ENCODE assay signal across 9 mouse cellular contexts in genomic region chr11:100628862-100629352, GRCm38 (mm10). TPM values are rescaled to one million over a fixed set of nuclear protein-coding genes. Genes with fewer than 3 reads are reported as not detected.
DNase-seq lines count a peak whose midpoint lies in the region; ATAC-seq lines count a peak whose summit lies in the region.
"Had no signal": no experiment of that assay in that cellular context is flagged by ENCODE, and none has a peak within 500 bp of the region (broad histone marks: within the 10 kb centered on the region; RNA-seq: fewer than 3 reads in every experiment).

No protein-coding gene starts in this region.

- no peaks in the 10 kb centered on the region for H3K9me3 ChIP-seq in forebrain, embryonic 13.5 days (replicated peaks)
- no peaks in the 10 kb centered on the region for H3K9me3 ChIP-seq in forebrain, embryonic 11.5 days (ENCODE audit: control insufficient read depth, low read length)

- peaks cover 29% of the 10 kb centered on the region for H3K36me3 ChIP-seq in forebrain, embryonic 13.5 days (ENCODE audit: poor library complexity, severe bottlenecking)
- no peaks in the 10 kb centered on the region; the same call in 1 of the 2 replicates for H3K36me3 ChIP-seq in forebrain, embryonic 11.5 days (ENCODE audit: control insufficient read depth, insufficient read depth, low read length)

- H3K9ac ChIP-seq in forebrain, embryonic 13.5 days = peak overlapping the region; percentile 50
- no peak overlapping the region for H3K9ac ChIP-seq in forebrain, embryonic 11.5 days (ENCODE audit: low read length)

- H3K4me3 ChIP-seq in forebrain, embryonic 13.5 days = no peak overlapping the region
- H3K4me3 ChIP-seq in forebrain, embryonic 11.5 days (ENCODE audit: low read depth, low read length) = no peak overlapping the region

- 0 out of 2 replicates have a peak, but pooled peaks cover 7% of the 10 kb centered on the region for H3K27me3 ChIP-seq in forebrain, embryonic 13.5 days
- no peaks in the 10 kb centered on the region for H3K27me3 ChIP-seq in forebrain, embryonic 11.5 days (ENCODE audit: control insufficient read depth, insufficient read depth, low read length)

- DNase-seq in forebrain, embryonic 11.5 days (ENCODE audit: low spot score) = no peak
- DNase-seq in kidney, postnatal 10 days = peak; percentile 24
- DNase-seq in kidney, adult 11 months = no peak
- DNase-seq in right cerebral cortex, postnatal 4 days = peak; percentile 30
- no peak for DNase-seq in right cerebral cortex, adult 18-20 months
- no peak for DNase-seq in left cerebral cortex, adult 8-10 months (ENCODE audit: low spot score in 2 of 2)
- no peak for DNase-seq in frontal cortex, postnatal 14 days (ENCODE audit: low spot score in 2 of 2)

- WGBS in forebrain, embryonic 13.5 days = 65% methylated on average over 13 of the region's 13 CpGs
- 64% methylated on average over 13 of the region's 13 CpGs for WGBS in forebrain, embryonic 11.5 days

- H3K27ac ChIP-seq in forebrain, embryonic 13.5 days = peak overlapping the region; percentile 19
- H3K27ac ChIP-seq in forebrain, embryonic 11.5 days (ENCODE audit: low read depth, low read length) = no peak overlapping the region

- no peak for ATAC-seq in forebrain, embryonic 13.5 days
- ATAC-seq in forebrain, embryonic 11.5 days (replicated peaks; ENCODE audit: low FRiP score) = no peak

- H3K4me2 ChIP-seq in forebrain, embryonic 13.5 days = no peak overlapping the region
- H3K4me2 ChIP-seq in forebrain, embryonic 11.5 days (ENCODE audit: low read depth, low read length, severe bottlenecking) = no peak overlapping the region
- H3K4me2 ChIP-seq: liver, embryonic 11.5 days had no signal

- peaks cover 24% of the 10 kb centered on the region for H3K4me1 ChIP-seq in forebrain, embryonic 13.5 days
- H3K4me1 ChIP-seq in forebrain, embryonic 11.5 days (replicated peaks; ENCODE audit: control insufficient read depth, insufficient read depth, low read length) = peaks cover 2% of the 10 kb centered on the region; the same call in 1 of the 2 replicates

RNA-seq across cellular contexts. Expression of gene Dnajc7, which starts 8.9 kb away (rescaled TPM):
- 283 and 285 TPM in 2 replicates for polyA plus RNA-seq in forebrain, embryonic 13.5 days (2015; fragmentation: Nextera tagmentation; extraction: Ambion mirVana)
- 95.9 and 105 TPM in 2 replicates for polyA plus RNA-seq in forebrain, embryonic 11.5 days (2014; fragmentation: Nextera tagmentation; extraction: Ambion mirVana)
- 100 to 1,000 TPM; 241 to 278 (median 260) TPM for total RNA-seq in left cerebral cortex, adult 8-10 months (2022)

RNA-seq across cellular contexts. Expression of gene Nkiras2, which starts 9.9 kb away (rescaled TPM):
- polyA plus RNA-seq in forebrain, embryonic 13.5 days (2015; fragmentation: Nextera tagmentation; extraction: Ambion mirVana) = 94.7 and 101 TPM in 2 replicates
- polyA plus RNA-seq in forebrain, embryonic 11.5 days (2014; fragmentation: Nextera tagmentation; extraction: Ambion mirVana) = 94.5 and 107 TPM in 2 replicates
- 10 to 100 TPM; 12.1 to 15.5 (median 13.2) TPM for total RNA-seq in left cerebral cortex, adult 8-10 months (2022)

RNA-seq across cellular contexts. Expression of gene Cnp, which starts 54.2 kb away (rescaled TPM):
- 20.1 and 20.8 TPM in 2 replicates for polyA plus RNA-seq in forebrain, embryonic 13.5 days (2015; fragmentation: Nextera tagmentation; extraction: Ambion mirVana)
- polyA plus RNA-seq in forebrain, embryonic 11.5 days (2014; fragmentation: Nextera tagmentation; extraction: Ambion mirVana) = 18.3 and 20.3 TPM in 2 replicates
- 100 to 1,000 TPM; 220 to 251 (median 229) TPM for total RNA-seq in left cerebral cortex, adult 8-10 months (2022)

Comparison
In these comparisons a context has a peak if more than half of its experiments do, and no peak if none do; other contexts are left out.
1. DNase-seq: peak in kidney, postnatal 10 days (single experiment) and right cerebral cortex, postnatal 4 days (single experiment); none in forebrain, embryonic 11.5 days (single experiment), kidney, adult 11 months (single experiment), right cerebral cortex, adult 18-20 months (single experiment), left cerebral cortex, adult 8-10 months (0 of 2) and frontal cortex, postnatal 14 days (0 of 2).